Mouse (Mus musculus) fibroblast of lung, adult 2 months (primary cell): Measurements from ENCODE around the gene Scyl1.
A peak's percentile ranks its signal among the peaks of the same experiment; 100 is the strongest.
"Not testable (repeated sequence)": the region's sequence is repeated elsewhere in the genome, so short reads cannot be mapped to it uniquely, and the experiment has no call there.

Experiments
- DNase-seq: peaks from one replicate; pipeline ENCODE4 v3.0.0-alpha.2; 2011; ENCODE audit warnings: low read depth

The Scyl1 gene

GRCm38 (mm10) chr19:5770925-5771860 lies at the start of gene Scyl1:
Gene Scyl1, minus strand, starts transcription at chr19:5771419.
- DNase-seq, result peak; percentile 67

DNA sequence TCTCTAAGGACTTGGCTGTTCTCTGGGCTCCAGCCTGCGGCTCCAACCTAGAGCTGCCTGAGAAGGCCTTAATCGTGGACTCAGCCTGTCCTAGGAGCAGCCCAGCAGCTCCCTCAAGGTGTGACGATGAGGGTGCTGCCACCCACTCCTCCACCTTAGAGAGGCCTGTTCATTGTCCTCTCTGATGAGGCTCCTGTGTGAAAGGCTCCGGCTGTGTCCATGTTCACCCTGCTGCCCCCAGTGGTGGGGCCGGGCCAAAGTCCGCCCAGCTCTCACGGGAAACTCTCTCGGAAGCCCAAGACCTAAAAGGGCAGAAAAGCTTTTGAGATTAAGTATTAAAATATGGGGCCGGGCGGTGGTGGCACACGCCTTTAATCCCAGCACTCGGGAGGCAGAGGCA lies 48.3 kb upstream of the Scyl1 start:
- no peak for DNase-seq

DNA sequence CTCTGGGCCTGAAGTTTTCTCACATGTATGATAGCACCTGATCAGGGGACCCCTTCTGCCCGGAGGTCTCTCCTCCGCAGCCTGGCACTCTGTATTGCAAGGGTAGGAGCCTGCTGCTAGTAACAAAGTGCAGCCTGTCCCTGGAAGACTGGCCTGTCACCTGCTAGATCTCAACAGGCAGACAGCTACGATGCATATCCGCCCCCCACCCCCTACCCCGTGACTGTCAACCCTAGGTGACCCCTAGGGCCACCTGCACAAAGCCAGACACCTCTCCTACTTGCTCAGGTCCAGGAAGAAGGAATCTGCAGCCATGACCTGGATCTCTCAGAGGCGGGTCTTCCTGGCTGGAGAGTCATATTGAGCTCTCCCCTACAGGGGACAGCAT lies 47.4 kb upstream of the Scyl1 start:
- no peak for DNase-seq

GRCm38 (mm10) chr19:5817703-5818589 lies 46.7 kb upstream of the Scyl1 start:
- DNase-seq, result peak; percentile 94

GRCm38 (mm10) chr19:5815928-5816327 lies 44.7 kb upstream of the Scyl1 start:
- DNase-seq, result no peak

DNA sequence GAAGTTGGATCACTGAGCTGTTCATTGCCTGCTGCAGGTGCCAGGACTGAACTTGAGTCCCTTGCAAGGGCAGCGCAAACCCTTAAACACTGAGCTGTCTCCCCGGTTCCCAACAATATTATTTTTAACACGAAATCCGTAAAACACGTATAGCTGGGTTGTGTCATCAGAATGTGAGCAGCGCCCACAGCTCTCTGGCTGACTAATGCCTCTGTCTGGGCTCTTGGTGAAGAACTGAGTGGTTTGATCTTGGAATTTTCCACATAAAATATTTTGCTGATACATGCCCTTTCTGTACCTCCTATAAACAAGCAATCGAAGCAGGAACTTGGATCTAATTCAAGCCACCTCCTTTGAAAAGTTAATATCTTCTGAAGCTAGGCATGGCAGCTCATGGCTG lies 43.8 kb upstream of the Scyl1 start:
- DNase-seq, result no peak

- not testable (repeated sequence) for DNase-seq
Observed at GRCm38 (mm10) chr19:5814048-5814447, 42.8 kb upstream of the Scyl1 start.

- no peak for DNase-seq
Observed at GRCm38 (mm10) chr19:5813567-5813966, 42.3 kb upstream of the Scyl1 start.

GRCm38 (mm10) chr19:5811771-5812504 lies 40.7 kb upstream of the Scyl1 start:
- peak; percentile 95 for DNase-seq

DNA sequence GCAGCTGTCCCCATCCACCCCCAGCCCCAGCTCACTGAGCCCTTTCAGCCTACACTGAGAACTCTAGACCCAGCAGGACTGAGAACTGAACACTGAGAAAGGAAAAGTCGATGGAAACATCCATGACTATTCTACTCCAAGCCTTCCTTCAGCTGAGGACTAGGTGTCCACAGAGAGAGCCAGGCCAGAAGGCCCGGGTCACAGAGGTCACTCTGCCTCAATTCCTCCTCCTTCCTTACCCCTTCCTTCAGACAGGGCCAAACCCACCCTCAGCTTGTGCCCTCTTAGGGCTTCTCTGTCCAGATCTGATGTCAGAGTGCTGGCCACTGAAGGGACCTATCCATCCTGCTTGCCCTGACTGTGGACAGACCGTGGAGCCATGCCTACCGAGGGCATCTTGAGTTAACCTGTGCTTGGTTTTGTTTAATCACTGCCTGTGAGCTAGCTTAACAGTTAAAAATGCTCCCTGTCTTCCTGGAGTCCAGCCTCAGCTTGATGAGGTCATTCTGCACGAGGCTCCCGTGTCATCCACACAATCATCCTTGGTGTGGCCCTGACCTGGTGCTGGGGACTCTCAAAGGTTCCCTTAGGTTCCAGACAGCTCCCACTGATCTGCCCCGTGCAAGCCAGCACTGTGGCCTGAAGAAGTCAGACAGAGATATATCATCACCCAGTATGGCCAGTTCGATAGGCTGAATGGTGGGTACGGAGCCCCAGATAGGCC lies 39.8 kb upstream of the Scyl1 start:
- DNase-seq, result no peak

DNA sequence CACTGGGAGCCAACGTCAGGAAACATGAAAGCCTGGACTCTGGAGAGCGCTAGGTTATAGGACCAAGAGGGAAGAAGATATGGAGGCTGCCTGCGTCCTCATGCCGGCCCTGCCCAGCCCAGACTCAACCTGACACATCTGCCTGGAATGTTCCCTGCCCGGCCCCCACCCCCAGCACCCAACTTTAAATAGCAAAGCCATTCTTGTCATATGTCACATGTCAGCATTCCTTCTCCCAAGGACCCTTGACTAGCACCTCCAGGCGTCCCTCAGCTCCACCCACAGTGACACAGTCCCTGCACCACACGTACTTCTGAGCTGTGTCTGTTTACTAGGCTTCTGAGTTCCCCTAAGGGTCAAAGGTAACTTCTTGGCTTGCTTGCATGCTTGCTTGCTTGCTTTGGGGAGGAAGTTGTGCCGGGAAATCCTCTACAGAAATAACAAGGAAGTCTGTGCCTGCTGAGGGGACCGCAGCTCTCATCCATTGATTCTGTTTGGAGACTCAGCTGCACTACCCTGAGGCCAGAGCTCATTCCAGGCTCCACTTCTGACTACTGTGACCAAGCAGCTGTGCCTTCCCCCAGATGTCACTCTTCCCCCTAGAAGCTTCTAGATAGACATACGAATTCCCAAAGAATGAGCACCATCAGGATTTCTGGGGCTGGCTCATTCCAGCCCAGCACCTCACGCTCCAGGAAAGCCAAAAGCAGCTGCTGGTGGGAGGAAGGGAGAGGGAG lies 39.1 kb upstream of the Scyl1 start:
- DNase-seq, result no peak

DNA sequence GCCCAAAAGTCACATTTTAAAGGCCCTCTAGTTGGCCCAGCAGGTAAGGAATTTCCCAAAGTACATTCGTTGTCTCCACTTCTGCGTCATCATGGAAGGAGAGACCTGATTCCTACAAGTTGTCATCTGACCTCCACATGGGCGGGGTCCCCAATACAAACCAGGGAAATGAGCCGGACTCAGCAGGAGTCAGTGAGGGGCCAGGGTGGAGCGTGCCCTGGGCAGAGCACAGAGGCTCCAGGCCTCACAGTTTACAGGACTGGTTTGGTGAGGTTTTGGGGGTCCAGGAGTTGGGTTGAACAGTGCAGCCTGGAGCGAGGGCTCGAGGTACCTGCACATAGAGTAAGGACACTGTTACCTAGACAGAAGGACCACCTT lies 38.5 kb upstream of the Scyl1 start:
- DNase-seq, result no peak

- no peak for DNase-seq
Observed at GRCm38 (mm10) chr19:5808955-5809711, 37.9 kb upstream of the Scyl1 start.

GRCm38 (mm10) chr19:5807740-5808139 lies 36.5 kb upstream of the Scyl1 start:
- no peak for DNase-seq

- DNase-seq, result no peak
Observed at GRCm38 (mm10) chr19:5806809-5807205, 35.6 kb upstream of the Scyl1 start.

DNA sequence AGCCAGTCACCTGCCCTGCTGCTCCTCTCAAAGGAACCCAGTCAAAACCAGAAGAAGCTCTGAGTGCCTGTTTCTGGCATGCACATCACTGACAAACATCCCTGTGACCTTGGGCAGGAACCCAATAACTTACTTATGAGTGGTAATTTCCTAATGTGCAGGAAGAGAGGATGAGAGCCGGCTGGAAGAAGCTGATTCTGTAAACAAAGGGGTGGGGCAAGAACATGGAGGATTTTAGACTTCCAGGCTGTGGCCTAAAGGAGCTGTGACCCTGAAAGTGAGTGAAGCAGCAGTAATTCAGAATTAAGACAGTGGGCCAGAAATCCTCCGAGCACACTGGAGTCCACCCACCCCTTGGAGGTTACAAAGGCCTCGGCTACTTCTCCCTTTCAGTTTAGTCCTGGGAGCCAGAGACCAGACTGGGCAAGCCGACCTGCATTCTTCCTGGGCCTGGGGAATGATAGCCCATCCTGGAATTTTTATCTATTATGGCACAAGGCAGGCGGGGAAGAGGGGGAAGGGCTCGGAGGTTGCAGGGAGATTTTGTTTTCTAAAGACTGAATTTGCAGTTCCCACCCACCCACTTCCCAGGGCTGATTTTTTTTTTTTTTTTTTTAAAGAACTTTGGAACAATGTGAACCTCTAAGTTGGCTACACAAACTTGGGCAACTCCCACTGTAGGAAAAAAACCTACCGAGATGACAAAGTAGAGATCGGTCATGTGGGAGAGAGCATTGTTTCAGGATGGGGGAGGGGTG lies 35.0 kb upstream of the Scyl1 start:
- DNase-seq, result no peak

DNA sequence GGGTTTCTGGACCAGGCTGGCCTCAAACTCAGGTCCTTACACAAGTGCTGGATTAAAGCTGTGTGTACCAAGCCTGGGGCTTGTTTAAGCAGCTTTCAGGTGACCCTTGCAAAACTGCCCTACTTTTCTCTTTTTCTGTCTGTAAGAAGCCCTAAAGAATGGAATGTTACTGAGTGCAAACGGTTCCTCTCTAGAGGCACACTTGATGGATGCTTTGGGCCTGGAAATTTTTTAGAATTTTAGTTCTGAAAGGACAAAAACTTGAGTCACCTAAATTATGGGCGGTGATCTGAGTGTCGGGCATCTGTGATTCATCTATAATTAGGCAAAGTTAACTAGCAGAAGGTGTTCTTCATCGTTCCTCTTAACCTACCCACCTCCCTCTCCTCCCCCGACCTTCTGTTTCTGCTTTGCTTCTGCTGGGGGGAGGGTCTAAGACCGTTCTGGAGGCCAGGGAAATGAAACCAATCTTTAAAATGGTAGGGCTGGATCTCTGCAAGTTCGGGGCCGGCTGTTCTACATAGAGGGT lies 33.2 kb upstream of the Scyl1 start:
- no peak for DNase-seq

DNA sequence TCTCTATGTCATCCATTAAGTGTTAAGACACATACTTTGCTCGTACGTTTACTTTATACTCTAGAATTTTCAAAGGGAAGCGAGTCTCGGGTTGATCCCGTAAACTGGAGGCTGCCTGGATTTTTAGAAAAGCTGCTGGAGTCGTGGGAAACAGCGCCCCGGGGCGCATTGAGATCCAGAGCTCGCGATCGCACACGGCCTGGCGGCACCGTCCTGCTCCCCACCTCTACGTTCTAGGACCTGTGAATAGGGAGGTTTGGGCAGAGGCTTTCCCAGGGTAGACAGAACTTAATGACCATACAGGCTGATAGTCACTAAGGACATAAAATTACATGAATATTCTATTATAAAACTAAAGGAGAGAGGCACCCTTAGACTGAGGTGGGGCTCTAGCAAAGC lies 32.7 kb upstream of the Scyl1 start:
- no peak for DNase-seq
